Mouse (Mus musculus) cerebellum, postnatal 14 days (tissue): ENCODE measurements around the gene Strn3.
"Not testable (repeated sequence)": the region's sequence is repeated elsewhere in the genome, so short reads cannot be mapped to it uniquely, and the experiment has no call there.

ENCODE experiments used
- DNase-seq, 2 experiments: peaks; one replicate each; pipeline ENCODE4 v3.0.0; 2021; ENCODE audit warnings: mixed read lengths in 2 of 2

Strn3 gene

DNA sequence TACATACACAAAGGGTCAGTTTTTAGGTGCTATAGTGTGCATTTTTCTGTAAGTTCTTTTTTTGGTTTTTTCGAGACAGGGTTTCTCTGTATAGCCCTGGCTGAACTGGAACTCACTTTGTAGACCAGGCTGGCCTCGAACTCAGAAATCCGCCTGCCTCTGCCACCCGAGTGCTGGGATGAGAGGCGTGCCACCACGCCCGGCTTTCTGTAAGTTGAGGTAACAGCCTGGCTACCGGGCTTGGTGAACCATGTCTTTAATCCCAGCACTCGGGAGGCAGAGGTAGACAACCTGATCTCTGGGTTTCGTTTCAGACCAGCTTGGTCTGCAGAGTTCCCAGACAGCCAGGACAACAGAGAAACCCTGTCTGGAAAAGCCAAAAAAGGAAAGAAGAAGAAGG, 1.2 kb upstream of the Strn3 start:
- not testable (repeated sequence) for DNase-seq

DNA sequence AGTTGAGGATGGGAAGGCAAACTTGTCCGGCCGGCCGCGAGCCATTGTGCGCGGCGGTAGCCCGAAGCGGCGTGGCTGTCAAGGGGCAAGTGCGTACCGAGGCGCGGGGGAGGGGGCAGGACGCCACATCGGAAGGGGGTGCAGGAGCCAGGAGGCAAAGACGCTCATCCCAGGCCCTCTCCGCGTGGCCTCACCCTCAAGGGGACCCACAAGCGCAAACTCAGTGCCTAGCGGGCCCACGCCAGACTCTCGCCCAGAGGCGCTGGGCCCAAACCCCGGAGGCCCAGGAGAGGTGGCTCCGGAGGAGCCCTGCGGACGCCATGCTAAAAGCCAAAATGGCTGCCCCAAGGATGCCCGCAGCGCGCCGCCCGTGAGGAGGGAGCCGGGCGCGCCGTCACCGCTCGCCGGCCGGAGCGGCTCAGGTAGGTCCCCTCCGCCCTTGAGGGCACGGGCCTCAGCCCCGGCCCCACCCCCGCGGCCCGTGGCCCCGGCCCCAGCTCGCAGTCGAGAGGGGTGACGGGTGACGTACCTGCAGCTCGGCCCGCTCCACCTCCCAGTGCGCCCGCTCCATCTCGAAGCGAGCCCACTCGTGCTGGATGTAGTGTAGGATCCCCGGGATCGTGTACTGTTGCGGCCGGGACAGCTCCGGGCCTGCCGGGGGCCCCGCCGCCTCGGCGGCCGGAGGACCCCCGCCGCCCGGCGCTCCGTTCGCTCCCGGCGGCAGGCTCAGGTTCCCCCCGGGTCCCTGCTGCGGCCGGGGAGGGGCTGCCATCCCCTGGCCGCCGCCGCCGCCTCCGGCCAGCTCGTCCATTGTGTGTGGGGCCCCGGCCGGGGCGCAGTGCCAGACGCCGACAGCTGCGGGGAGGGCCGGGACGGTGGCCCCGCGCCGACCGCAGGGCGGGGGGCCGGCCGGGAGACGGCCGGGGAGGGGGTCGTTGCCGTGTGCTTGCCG, 528 bp downstream of the Strn3 start, which contains the start of gene Ap4s1:
Ap4s1 (plus strand) TSS at position 141 of the 952 bp plus-strand sequence.
- DNase-seq = peak; percentile 79 to 81

DNA sequence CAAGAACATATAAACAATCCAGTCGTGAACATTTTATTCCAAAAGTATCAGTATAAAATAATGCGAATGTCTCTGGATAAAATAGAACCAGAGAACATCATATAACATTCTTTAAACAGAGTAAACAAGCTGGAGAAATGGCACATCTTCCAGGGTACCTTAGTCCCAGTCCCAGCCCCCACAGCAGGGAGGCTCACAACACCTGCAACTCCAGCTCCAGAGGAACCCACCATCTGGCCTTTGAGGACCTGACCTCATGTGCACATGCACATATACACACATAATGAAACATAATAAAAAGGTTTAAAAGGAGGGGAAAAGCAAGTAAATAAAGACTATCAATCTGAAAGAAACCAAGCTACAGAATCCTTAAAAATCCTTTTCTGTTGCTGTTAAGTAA, 3.2 kb downstream of the Strn3 start:
- no peak for DNase-seq

DNA sequence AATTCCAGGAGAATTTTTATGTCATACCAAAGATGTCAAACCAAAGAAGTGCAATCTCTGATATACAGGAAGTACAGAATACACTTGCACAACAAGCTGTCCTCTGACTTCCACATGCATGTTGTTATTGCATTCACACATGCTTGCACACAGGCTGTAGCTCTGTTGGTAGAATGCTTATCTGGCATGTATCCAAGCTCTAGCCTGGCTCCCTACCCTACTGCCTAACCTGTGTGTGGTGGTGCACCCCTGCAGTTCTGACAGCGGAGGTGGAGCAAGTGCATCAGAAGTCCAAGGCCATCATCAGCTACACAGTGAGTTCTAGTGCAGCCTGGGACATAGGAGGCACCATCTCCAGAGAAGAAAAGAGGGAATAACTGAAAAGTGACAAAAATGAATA, 12.9 kb downstream of the Strn3 start:
- peak; percentile 37 to 60 for DNase-seq

DNA sequence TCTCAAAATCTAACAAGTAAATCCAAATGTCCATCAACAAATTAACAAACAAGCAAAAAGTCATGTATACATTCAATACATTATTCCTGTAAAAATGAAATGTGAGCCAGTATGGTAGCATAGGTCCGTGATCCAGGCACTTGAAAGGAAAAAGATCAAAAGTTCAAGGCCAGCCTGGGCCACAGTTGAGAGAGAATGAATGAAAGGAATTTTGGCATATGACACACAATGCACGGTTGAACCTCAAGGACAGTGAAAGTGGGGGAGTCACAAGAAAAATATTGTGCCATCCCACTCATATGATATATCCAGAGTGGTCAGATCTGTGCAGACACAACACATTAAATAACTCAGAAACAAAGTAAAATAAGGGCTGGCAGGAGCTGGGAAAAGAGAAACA, 15.3 kb downstream of the Strn3 start:
- no peak for DNase-seq

DNA sequence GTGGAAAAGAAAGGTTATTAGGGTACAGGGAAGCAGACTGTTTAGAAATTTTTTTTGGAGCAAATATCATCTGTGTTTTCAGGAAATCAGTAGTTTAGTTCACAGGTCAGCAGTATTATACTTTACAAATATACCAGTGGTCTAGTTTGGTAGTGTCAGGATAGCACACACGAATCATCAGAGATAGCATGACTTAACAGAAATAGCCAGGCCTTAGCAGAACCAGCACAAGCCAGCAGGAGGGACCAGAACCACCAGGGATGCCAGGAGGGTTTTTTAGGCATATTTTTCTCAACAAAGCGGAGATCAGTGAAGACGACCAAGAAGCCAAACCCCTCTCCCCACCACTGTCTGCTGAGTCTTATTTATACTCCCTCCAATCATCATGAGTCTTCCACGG, 18.4 kb downstream of the Strn3 start:
- no peak for DNase-seq

DNA sequence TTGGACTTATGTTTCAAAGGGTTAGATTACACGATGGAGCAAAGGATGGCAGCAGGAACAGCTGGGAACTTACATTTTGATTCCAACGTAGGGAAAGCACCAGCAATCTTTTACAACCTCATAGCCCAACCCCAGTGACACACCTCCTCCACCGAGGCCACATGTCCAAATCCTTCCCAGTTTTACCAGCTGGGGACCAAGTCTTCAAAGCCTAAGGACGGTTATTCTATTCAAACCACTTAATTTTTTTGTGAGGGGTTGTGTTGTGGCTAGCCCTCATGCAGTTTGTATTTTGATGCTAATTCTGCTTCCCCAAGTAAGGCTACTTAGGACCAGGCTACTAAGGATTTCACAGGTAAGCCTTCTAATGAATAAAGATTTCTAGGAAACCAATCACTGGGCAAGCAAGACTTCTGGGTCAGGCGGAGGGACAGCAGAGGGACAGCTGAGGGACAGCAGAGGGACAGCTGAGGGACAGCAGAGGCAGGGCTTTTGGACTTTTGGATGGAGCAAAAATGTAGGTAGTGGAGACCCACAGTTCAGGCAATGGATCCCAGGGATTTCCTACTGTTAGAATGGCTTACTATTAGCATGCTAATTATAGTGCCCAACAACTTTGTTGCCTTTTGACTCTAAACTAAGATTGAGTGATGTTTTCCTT, 20.3 kb downstream of the Strn3 start:
- DNase-seq = no peak

DNA sequence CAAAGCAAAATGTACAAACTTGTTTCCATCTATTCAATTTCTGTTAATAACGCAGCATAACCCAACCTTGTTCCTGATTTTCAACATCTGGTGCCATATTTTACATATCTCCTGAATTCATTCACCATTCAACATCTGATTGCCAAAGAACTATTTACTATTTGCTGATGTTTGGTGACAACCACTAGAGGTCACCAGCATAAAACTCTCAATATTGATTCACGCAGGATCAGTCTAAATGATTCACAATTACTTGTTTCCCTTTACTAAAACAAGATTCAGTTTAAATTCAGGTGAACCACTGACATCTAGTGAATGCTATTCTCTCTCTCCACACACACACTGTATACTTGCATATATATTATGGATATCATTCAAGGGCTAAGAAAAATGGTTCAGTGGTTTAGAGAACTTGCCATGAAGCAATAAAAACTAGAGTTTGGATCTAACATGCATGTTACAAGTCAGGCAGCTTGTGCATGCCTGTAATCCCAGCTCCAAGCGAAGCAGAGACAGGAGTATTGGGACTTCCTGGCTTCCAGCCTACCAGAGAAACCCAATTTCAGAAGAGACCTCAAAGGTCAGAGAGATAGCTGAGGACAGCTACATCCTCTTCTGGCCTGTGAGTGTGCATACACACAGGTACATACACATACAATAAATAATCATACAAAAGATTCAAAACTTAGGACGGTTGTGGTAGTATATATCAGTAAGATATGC, 24.8 kb downstream of the Strn3 start:
- no peak for DNase-seq

DNA sequence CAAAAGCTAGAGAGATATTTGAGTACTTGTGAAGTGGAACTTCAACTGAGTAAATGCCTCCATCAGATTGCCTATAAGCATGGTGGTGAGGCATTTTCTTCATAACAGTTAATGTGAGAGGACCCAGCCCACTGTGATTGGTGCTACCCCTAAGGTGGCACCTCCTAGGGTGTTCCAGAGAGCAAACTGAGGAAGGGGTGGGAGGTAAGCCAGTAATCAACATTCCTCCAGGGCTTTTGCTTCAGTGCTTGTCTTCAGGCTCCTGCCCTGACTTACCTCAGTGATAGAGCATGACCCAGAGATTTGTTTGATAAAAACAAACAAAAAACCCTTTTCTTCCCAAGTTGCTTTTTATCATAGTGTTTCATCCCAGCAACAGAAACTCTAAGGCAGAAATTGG, 27.8 kb downstream of the Strn3 start:
- DNase-seq = no peak

DNA sequence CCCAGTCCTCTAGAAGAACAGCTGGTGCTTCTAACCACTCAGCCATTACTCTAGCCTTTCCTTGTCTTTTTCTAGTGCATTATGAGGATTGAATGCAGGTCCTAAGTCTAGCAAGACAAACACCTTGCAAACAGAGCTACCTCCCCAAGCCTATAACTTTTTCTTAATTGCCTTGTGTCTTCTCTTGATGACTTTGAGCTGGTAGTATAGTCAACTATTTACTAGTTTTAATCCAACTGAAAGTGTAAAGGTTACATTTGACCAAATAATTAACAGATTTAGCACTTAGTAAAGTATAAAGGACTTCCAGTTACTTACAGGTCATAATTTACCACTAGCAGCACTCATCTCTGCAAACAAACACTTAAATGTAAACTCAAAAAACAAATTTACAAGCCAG, 28.7 kb downstream of the Strn3 start:
- DNase-seq = no peak

DNA sequence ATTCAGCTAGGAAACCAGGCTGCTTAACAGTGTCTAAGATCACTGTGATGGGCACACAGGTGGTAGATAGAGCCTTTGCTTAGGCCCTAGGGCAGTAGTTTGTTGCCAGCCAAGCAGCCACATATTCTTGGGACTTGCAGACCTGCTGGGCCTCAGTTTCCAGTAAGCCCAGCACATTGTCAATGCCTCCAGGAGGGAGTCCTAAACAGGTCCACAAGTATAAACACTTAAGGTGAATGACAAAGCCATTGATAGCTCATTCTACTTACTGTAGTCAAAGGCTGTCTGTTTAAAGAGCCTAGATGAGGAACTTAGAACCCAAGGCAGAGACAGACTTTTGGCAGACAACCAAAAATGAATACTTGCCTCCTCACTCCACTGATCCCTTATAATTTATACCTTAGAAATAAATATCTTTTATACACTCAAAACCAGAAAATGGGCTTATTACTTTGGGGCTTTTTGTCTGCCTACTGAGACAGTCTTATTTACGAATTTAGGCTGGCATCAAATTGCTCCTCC, 35.7 kb downstream of the Strn3 start:
- DNase-seq = no peak

DNA sequence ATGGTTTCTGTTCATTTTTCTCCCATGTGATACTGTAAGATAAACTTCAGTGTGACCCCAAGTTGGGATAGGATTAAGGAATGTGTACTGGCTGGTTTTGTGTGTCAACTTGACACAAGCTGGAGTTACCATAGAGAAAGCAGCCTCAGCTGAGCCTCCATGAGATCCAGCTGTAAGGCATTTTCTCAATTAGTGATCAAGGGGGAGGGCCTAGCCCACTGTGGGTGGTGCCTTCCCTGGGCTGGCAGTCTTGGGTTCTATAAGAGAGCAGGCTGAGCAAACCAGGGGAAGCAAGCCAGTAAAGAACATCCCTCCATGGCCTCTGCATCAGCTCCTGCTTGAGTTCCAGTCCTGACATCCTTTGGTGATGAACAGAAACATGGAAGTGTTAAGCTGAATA, 42.3 kb downstream of the Strn3 start:
- not testable (repeated sequence) for DNase-seq

DNA sequence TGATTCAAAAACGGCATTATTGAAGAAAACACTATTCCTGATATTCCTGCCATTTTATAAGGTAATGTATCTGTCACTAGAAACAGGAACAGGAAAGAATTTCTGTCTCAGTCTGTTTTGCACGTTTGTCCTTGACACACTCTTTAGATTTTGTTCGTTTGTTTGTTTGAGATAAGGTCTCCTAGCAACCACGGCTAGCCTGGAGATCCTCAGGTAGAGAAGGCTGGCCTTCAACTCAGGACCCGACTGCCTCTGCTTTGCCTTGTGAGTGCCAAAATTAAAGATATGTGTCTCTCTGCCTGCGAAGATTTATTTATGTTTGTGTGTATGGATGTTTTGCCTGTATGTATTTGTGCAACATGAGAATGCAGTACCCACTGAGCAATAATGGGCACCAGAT, 49.8 kb downstream of the Strn3 start:
- DNase-seq = no peak

DNA sequence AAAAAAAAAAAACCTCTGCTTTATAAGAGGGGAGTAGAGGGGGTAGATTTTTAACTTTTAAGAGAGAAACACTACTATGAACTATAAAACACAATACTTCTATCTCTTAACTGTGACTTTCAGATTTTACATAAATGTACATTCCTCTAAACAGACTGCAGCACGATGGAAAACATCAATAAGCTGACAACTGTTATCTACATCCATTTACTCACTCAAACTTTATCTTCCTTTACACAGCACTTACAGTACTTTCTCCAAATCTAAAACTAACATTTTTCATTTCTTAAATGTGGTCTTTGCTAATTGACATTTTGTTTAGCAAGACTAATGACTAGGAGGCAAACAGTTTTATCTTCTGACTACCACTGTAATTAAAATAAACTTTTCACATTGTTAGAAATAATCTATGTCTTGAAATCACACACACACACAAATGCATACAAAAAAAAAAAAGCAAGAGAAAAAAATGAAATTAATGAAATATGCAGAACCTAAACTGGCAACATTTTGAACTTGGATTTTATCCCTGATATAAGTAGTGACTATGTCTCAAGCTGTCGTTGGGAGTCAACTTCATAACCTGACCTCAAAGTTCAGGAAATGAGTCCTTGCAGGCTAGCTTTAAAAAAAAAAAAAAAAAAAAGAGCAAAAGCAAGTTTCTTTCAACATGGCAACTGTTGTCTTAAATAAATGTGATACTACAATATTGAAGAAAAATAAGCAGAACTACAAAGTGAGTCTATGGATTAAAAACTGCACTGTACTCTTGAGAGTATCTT, 54.8 kb downstream of the Strn3 start:
- DNase-seq = no peak

DNA sequence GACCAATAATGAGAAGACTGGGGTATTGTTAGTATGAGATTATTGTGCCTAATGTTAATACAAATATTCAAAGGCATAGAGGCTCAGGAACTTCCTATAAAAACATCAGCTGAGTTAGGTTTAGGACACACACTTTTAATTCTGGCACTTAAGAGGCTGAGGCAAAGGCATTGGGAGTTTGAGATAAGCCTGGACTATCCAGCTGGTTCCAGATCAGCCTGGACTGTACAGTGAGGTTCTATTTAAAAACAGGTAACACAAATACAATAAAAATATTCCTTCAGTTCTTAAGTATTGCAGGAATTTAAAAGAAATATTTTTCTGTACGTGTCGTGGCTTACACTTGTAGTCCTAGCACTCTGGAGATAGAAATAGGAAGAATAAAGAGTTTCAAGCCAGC, 55.4 kb downstream of the Strn3 start:
- DNase-seq = no peak

DNA sequence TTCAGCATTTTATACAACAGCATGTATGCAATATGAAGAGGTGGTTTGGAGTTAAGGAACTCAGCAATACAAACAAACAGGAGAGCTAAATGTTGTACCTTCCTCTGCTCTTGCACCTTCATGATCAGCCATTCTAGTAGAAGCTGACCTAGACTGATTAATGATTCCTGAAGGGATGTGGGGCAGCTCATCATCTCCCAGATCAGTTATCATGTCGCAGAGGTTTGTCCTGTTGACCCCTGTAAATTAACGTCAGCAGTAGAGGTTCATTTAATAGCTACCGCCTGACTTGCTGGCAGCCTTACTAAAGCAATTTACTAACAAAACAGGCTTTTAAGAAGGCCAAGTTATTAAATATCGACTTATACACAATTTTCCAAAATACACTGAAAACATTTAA, 58.2 kb downstream of the Strn3 start:
- DNase-seq = no peak

DNA sequence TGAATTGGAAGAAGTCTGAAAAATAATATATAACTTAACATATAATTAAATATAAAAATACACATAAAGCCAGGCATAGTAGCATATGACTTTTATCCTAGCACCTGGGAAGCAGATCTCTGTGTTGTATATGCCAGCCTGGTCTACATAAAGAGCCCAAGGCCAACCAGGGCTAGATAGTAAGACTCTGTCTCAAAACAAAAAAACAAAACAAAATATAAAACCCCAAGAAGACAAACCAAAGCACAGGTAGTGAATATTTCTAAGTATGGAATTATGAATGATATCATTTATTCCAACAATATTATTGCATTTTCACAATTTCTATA, 68.4 kb downstream of the Strn3 start:
- no peak for DNase-seq

DNA sequence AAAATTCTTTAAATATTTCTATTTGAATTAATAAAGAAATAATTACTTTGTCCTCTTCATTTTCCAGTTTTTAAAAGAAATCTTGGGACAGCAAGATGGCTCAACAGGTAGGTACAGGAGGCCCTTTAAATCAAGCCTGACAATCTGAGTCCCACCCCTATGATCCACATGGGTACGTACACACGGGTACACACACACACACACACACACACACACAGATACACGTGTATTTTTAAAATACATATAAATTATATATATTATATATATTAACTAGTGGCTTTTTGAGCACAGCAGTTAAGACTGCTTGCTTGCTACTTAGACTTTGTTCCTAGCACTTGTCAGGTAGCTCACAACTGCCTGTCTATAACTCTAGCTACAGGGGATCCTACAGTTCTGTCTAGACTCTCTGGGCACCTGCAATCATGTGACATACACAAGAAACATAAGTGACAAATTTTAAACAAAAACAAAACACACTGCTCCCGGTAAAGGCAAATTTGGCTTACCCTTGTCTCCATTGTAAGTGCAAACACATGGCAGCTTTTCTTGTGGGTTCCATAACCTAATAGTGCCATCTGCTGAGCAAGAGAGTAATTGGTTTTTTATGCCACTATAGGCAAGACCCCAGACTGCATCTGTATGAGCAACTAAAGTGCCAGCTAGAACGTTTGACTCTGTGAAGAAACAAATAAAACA, 68.9 kb downstream of the Strn3 start:
- DNase-seq = peak in 1 of 2 experiments; percentile 16

DNA sequence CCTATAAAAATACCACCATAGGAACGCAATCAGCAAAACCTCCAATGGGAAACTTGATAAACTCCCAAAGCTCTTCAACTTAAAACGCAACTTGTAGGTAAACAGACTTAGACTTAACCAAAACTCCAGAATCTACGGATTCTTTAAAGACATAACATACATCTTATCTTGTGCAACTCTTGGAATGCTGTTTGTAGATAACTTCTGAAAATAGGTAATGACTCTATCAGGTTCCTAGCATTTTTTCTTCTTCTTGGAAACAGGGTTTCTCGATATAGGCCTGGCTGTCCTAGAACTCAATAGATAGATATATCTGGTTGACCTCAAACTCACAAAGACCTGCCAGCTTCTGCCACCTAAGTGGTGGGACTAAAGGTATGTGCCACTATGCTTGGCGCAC, 70.5 kb downstream of the Strn3 start:
- no peak for DNase-seq

DNA sequence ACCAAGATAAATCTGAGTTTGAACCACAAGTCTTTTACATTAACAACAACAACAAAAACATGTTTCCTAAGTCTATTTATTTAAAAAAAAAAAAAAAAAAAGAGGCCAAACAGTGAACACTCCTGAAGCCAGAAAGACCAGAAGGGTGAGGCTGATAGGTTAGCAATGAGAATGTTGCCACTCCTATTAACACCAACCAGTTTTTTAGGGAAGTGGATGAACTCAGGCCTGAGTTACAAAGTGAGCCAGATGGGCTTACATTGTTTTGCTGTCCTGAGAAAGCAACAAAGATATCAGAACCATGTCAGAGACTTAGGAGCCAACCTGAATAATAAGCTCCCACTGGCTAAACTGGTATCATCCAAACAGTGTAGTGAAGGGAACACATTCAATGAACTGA, 71.1 kb downstream of the Strn3 start:
- DNase-seq = no peak

DNA sequence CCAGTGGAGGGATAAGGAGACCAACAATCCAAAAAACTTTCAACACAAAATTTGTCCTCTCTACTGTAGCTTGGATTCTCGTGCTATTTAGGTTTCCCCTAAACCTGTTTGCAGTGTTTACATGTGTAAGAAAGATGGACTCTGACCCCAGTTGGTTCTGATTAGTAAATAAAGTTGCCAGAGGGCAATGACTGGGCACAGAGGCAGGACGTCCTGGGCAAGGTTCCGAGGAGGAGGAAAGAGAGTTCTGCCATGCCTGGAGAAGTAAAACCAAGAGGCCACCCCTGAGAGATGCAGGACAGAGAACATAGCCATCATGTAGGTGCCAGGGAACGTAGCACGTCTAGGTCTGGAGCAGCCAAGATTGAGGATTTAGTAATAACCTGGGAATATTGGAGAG, 79.3 kb downstream of the Strn3 start:
- DNase-seq = no peak

DNA sequence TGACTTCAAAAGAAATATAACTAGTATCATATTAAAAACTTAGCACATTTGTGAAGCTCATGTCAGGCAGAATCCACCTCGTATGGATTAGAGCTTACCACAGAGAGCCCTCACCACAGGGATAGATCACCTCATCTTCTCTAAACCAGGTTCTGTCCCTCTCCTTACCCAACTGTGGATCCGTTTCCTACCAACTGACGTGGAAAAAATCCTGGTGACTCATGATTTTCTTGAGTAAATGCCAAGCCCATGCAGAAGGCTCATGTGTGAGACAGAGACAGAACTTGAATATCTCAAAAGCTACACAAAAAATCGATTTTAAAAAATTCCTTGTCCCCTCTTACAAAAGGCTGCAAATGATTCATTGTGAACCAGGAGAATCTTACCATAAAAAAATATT, 85.6 kb downstream of the Strn3 start:
- DNase-seq = peak; percentile 11 to 36
